Mouse (Mus musculus): ENCODE measurements at regions not wholly inside any gene's neighbourhood (a gene's known extent, or its start where the extent isn't known, plus 50 kb on each side); places are given as distances from the start of the nearest gene placed in this dataset.

DNA sequence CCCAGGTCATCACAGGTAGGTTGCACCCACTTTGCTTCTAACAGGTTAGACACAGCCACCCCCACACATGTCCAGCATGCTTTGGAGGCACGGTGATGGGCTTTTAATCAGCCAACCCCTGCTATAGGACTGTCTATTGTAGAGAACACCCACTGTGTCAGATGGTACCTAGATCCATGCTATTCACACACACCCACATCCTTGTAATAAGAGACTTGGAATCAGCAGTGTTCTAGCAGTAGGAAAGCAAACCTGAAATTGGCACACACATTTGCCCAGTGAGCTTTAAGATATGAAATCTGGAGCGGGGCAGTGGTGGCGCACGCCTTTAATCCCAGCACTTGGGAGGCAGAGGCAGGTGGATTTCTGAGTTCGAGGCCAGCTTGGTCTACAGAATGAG is 113.9 kb upstream of the Rtl1 start:
- Histone ChIP-seq H3K9ac (ENCODE audit: low read depth, low read length) (no peak overlapping the region), H3K4me2 (ENCODE audit: low read depth, low read length) (no peak overlapping the region), H3K4me3 (ENCODE audit: low read length) (no peak overlapping the region), H3K36me3 (ENCODE audit: control insufficient read depth, insufficient read depth, low read length) (peaks cover 10% of the 10 kb centered on the region; the same call in 1 of the 2 replicates), H3K9me3 (ENCODE audit: control insufficient read depth, low read length) (no peaks in the 10 kb centered on the region), H3K27ac (ENCODE audit: low read length) (no peak overlapping the region), H3K27me3 (replicated peaks; ENCODE audit: control insufficient read depth, insufficient read depth, low read length) (no peaks in the 10 kb centered on the region), H3K4me1 (ENCODE audit: control insufficient read depth, insufficient read depth, low read length) (no peaks in the 10 kb centered on the region)
- no peak for ATAC-seq
- WGBS = 88% methylated on average over 5 of the region's 5 CpGs

DNA sequence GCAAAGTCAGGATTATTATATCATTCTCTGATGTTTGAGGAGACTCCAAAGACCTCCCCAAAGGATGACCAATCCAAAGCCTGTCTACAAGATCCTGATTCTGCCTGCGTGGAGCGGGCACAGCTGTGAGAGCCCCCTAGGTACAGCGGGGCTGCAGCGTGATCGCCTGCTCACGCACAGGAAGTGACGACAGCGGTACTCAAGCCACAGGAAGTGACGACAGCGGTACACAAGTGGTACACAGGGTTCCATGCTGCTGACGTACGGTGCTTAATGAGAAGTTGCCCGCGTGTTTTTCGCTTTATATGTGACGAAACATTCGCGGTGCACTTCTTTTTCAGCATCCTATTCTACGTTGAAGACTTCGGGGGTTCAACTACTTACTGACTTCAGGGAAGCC is 116.9 kb upstream of the Rtl1 start:
- H3K27me3 ChIP-seq (replicated peaks; ENCODE audit: control insufficient read depth, insufficient read depth, low read length) = no peaks in the 10 kb centered on the region
- no peak overlapping the region for H3K9ac ChIP-seq (ENCODE audit: low read depth, low read length)
- H3K9me3 ChIP-seq (ENCODE audit: control insufficient read depth, low read length) = no peaks in the 10 kb centered on the region
- H3K4me2 ChIP-seq (ENCODE audit: low read depth, low read length) = no peak overlapping the region
- WGBS = 96% methylated on average over 20 of the region's 20 CpGs
- no peak for ATAC-seq
- no peak overlapping the region for H3K4me3 ChIP-seq (ENCODE audit: low read length)
- H3K4me1 ChIP-seq (ENCODE audit: control insufficient read depth, insufficient read depth, low read length) = no peaks in the 10 kb centered on the region
- H3K36me3 ChIP-seq (ENCODE audit: control insufficient read depth, insufficient read depth, low read length) = peaks cover 10% of the 10 kb centered on the region; the same call in 1 of the 2 replicates
- H3K27ac ChIP-seq (ENCODE audit: low read length) = no peak overlapping the region

DNA sequence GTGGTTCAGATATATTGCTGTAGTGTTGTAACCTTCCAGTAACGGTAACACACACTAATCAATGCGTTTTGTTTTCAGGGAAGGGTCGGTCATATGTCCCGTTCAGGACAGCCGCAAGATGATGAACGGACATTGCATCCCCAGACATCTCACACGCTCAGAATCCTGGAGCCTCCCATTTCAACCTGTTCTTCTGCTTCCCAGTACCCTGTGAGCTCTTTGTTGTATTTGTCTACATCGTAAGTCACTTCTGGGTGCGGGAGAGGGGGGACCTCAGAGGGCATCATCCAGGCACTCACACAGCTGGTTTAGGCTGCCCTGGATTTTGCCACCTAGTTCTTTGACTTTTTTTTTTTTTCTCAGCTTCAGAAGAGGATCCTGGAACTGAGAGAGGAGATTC is 117.9 kb upstream of the Rtl1 start:
- H3K36me3 ChIP-seq (ENCODE audit: control insufficient read depth, insufficient read depth, low read length) = peaks cover 9% of the 10 kb centered on the region; the same call in 1 of the 2 replicates
- 90% methylated on average over 9 of the region's 9 CpGs for WGBS

DNA sequence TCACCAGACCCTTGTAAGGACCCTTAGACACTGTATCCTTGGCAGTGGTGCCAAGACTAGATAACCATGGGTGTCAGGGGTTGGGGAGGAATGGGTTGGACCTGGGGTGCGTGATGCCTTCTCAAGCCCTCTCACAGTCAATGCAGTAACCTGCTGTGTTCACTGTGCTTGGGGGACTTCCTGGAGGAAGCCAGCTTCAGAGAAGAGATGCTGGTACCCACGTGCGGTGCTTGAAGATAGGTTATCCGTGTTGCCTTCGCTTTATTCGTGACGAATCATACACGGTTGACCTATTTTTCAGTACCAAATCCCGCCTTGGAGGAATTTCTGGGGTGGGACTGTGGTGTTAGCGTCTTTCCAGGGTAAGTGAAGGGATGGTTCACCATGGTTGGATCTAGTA is 138.1 kb upstream of the Rtl1 start:
- H3K4me2 ChIP-seq (ENCODE audit: low read depth, low read length) = no peak overlapping the region
- no peaks in the 10 kb centered on the region for H3K4me1 ChIP-seq (ENCODE audit: control insufficient read depth, insufficient read depth, low read length)
- 94% methylated on average over 10 of the region's 10 CpGs for WGBS
- no peak for ATAC-seq
- no peak overlapping the region for H3K9ac ChIP-seq (ENCODE audit: low read depth, low read length)
- 0 out of 2 replicates have a peak, but pooled peaks cover 5% of the 10 kb centered on the region for H3K36me3 ChIP-seq (ENCODE audit: control insufficient read depth, insufficient read depth, low read length)
- no peak overlapping the region for H3K27ac ChIP-seq (ENCODE audit: low read length)
- H3K27me3 ChIP-seq (replicated peaks; ENCODE audit: control insufficient read depth, insufficient read depth, low read length) = no peaks in the 10 kb centered on the region
- no peak overlapping the region for H3K4me3 ChIP-seq (ENCODE audit: low read length)
- H3K9me3 ChIP-seq (ENCODE audit: control insufficient read depth, low read length) = no peaks in the 10 kb centered on the region

More for the DNA sequence above, 117.9 kb upstream of the Rtl1 start:
- no peak for ATAC-seq
- no peak overlapping the region for H3K4me2 ChIP-seq (ENCODE audit: low read depth, low read length)
- H3K27ac ChIP-seq (ENCODE audit: low read length) = no peak overlapping the region
- no peaks in the 10 kb centered on the region for H3K27me3 ChIP-seq (replicated peaks; ENCODE audit: control insufficient read depth, insufficient read depth, low read length)
- no peaks in the 10 kb centered on the region for H3K4me1 ChIP-seq (ENCODE audit: control insufficient read depth, insufficient read depth, low read length)
- H3K9ac ChIP-seq (ENCODE audit: low read depth, low read length) = no peak overlapping the region
- H3K9me3 ChIP-seq (ENCODE audit: control insufficient read depth, low read length) = no peaks in the 10 kb centered on the region
- H3K4me3 ChIP-seq (ENCODE audit: low read length) = no peak overlapping the region

DNA sequence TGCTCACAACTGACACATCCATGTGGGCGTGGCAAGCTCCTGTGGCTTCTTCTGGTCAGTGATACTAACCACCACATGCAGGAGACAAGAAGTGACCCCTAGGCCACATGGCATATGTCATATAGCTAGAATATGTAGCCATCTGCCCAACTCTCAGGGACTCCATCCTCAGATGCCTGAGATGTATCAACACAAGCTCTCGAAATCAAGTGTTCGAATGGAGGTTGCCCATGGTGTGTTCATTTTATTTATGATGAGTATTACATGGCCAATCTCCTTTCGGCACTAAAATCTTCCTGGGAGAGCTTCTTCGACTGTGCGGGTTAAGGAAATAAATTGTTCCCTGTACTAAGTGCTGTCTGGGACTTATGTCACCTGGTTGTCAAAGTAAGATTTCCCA is 138.8 kb upstream of the Rtl1 start:
- no peak overlapping the region for H3K27ac ChIP-seq (ENCODE audit: low read length)

DNA sequence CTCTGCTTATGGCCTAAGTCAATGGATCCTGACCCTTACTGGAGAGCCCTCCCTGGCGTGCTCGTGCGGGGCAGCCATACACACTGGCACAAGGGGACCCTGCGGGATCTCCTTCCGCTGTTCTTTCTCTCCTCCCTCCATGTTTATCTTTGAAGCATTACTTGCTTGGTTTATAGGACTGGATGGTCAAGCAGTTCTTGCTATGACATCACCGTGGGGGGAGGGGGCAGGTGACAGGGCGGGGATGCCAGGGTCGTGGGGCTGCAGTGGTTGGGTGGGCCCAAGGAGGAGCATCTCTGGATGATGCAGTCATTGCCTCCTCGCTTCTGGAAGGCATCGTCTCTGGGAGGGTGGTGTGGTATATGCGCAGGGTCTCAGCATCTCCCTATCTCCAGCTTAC is 142.4 kb upstream of the Rtl1 start:
- no peaks in the 10 kb centered on the region for H3K27me3 ChIP-seq (replicated peaks; ENCODE audit: control insufficient read depth, insufficient read depth, low read length)
- H3K9me3 ChIP-seq (ENCODE audit: control insufficient read depth, low read length) = no peaks in the 10 kb centered on the region
- H3K4me1 ChIP-seq (ENCODE audit: control insufficient read depth, insufficient read depth, low read length) = peaks cover 9% of the 10 kb centered on the region
- H3K27ac ChIP-seq (ENCODE audit: low read length) = no peak overlapping the region
- 0 out of 2 replicates have a peak, but pooled peaks cover 5% of the 10 kb centered on the region for H3K36me3 ChIP-seq (ENCODE audit: control insufficient read depth, insufficient read depth, low read length)
- WGBS = 91% methylated on average over 11 of the region's 11 CpGs
- H3K4me2 ChIP-seq (ENCODE audit: low read depth, low read length) = no peak overlapping the region
- H3K9ac ChIP-seq (ENCODE audit: low read depth, low read length) = no peak overlapping the region
- H3K4me3 ChIP-seq (ENCODE audit: low read length) = no peak overlapping the region
- ATAC-seq = no peak

More for the DNA sequence above, 138.8 kb upstream of the Rtl1 start:
- no peak overlapping the region for H3K4me2 ChIP-seq (ENCODE audit: low read depth, low read length)
- 0 out of 2 replicates have a peak, but pooled peaks cover 5% of the 10 kb centered on the region for H3K36me3 ChIP-seq (ENCODE audit: control insufficient read depth, insufficient read depth, low read length)
- no peak overlapping the region for H3K9ac ChIP-seq (ENCODE audit: low read depth, low read length)
- ATAC-seq = no peak
- H3K4me3 ChIP-seq (ENCODE audit: low read length) = no peak overlapping the region
- H3K4me1 ChIP-seq (ENCODE audit: control insufficient read depth, insufficient read depth, low read length) = no peaks in the 10 kb centered on the region
- H3K27me3 ChIP-seq (replicated peaks; ENCODE audit: control insufficient read depth, insufficient read depth, low read length) = no peaks in the 10 kb centered on the region
- H3K9me3 ChIP-seq (ENCODE audit: control insufficient read depth, low read length) = no peaks in the 10 kb centered on the region
- WGBS = 90% methylated on average over 6 of the region's 6 CpGs

DNA sequence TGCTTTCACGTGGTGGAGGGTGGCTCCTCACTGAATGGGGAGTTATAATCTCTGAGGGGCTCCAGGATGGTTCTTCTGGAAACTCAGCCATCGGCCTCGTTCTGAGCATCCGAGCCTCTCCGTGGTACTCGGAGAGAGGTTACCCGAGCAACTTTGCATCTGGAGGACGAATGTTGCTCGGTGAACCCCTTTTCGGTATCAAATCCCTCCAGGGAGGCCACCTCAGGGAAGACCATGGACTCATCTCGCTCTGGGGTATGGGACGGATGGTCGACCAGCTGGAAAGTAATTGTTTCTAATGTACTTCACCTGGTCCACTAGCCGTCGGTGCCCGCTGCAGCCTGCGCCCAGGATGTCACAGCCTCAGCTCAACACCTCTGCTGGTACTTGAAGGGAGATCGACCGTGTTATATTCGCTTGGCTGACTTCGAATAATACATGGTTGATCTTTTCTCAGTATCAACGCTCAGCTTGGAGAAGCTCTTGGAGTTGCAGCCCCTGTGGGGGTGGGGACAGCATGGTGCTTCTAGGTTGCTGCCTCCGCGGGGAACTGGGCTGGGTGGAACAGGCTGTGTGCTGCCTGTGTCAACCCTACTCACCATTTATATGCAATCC is 143.0 kb upstream of the Rtl1 start:
- Histone ChIP-seq H3K27me3 (replicated peaks; ENCODE audit: control insufficient read depth, insufficient read depth, low read length) (no peaks in the 10 kb centered on the region), H3K9ac (ENCODE audit: low read depth, low read length) (no peak overlapping the region), H3K4me2 (ENCODE audit: low read depth, low read length) (no peak overlapping the region), H3K4me1 (ENCODE audit: control insufficient read depth, insufficient read depth, low read length) (peaks cover 15% of the 10 kb centered on the region), H3K9me3 (ENCODE audit: control insufficient read depth, low read length) (no peaks in the 10 kb centered on the region), H3K27ac (ENCODE audit: low read length) (no peak overlapping the region), H3K4me3 (ENCODE audit: low read length) (no peak overlapping the region), H3K36me3 (ENCODE audit: control insufficient read depth, insufficient read depth, low read length) (0 out of 2 replicates have a peak, but pooled peaks cover 5% of the 10 kb centered on the region)
- 88% methylated on average over 24 of the region's 24 CpGs for WGBS
- ATAC-seq = no peak

DNA sequence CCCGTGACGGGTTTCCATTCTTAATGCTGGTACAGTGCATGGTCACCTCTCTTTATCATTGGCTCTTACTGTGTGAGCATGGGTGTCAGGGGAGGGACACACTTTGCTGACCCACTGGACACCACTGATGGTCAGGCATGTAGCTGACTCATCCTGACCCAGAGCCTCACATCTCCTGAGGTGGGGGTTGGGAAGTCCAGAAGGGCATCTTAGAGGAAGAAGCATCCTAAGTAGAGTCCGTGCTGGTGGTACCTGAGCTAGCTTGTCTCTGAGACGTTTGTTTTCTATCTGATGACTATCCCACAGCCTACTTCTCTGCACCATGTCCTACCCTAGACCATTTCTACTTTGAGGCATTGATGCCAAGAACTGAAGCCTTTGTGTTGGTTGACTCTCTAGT is 144.1 kb upstream of the Rtl1 start:
- Histone ChIP-seq H3K9me3 (ENCODE audit: control insufficient read depth, low read length) (no peaks in the 10 kb centered on the region), H3K4me2 (ENCODE audit: low read depth, low read length) (no peak overlapping the region), H3K27me3 (replicated peaks; ENCODE audit: control insufficient read depth, insufficient read depth, low read length) (no peaks in the 10 kb centered on the region), H3K4me1 (ENCODE audit: control insufficient read depth, insufficient read depth, low read length) (peaks cover 24% of the 10 kb centered on the region), H3K27ac (ENCODE audit: low read length) (no peak overlapping the region), H3K4me3 (ENCODE audit: low read length) (no peak overlapping the region), H3K36me3 (ENCODE audit: control insufficient read depth, insufficient read depth, low read length) (0 out of 2 replicates have a peak, but pooled peaks cover 5% of the 10 kb centered on the region), H3K9ac (ENCODE audit: low read depth, low read length) (no peak overlapping the region)
- WGBS = 91% methylated on average over 4 of the region's 4 CpGs
- ATAC-seq = no peak

DNA sequence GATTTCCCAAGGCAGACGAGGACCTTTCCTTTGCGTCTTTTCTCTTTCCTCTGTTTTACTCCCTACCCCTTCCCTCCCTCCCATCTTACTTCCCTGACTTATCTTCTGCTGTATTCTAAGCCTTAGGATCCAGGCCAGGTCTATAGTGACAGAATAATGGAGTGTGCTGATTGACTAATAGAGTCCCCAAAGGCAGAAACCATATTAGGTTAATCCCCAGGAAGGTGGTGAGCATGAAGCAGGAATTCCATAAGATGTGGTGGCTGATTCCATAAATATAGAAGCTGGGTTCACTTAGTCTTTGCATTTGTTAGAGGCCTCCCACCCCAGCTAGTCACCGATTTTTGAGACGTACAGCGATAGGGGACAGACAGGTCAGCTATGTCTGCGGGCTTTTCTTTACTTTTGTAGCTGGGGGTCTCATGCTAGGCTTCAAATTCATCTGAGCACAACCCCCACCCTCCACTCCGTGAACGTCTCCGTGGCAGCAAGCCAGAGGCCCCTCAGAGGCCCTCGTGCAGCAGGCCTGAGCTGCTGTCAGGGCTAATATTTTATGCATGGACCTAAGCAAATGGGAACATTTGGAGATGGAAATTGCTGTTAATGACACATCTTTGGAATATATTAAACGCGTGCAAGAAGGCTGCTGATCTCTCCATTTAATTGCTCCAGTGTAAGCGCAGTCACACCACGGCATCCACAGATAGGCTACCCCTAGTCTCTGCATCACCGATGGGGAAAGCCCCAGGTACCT is 145.8 kb upstream of the Rtl1 start:
- 0 out of 2 replicates have a peak, but pooled peaks cover 5% of the 10 kb centered on the region for H3K36me3 ChIP-seq (ENCODE audit: control insufficient read depth, insufficient read depth, low read length)
- H3K4me1 ChIP-seq (ENCODE audit: control insufficient read depth, insufficient read depth, low read length) = peaks cover 34% of the 10 kb centered on the region
- no peak for ATAC-seq
- H3K27me3 ChIP-seq (replicated peaks; ENCODE audit: control insufficient read depth, insufficient read depth, low read length) = no peaks in the 10 kb centered on the region
- WGBS = 48% methylated on average over 15 of the region's 15 CpGs
- no peak overlapping the region for H3K4me2 ChIP-seq (ENCODE audit: low read depth, low read length)
- H3K27ac ChIP-seq (ENCODE audit: low read length) = peak overlapping the region; percentile 43; the same call in 1 of the 2 replicates
- no peaks in the 10 kb centered on the region for H3K9me3 ChIP-seq (ENCODE audit: control insufficient read depth, low read length)
- no peak overlapping the region for H3K9ac ChIP-seq (ENCODE audit: low read depth, low read length)
- H3K4me3 ChIP-seq (ENCODE audit: low read length) = no peak overlapping the region

All from intestine, embryonic 16.5 days (tissue).